Mouse (Mus musculus): Measurements from ENCODE around the gene Gm7233.
"Not testable (repeated sequence)": the region's sequence is repeated elsewhere in the genome, so short reads cannot be mapped to it uniquely, and the experiment has no call there.

Gm7233 gene

GRCm38 (mm10) chr14:43179567-43179966 is at the start of gene Gm7233:
Gene Gm7233 (plus strand): TSS chr14:43179867.
- DNase-seq, result not testable (repeated sequence)

GRCm38 (mm10) chr14:43167189-43167588 is 12.5 kb upstream of the Gm7233 start:
- not testable (repeated sequence) for DNase-seq

GRCm38 (mm10) chr14:43167942-43168341 is 11.7 kb upstream of the Gm7233 start:
- DNase-seq, result not testable (repeated sequence)

- not testable (repeated sequence) for DNase-seq
These were observed 11.0 kb upstream of the Gm7233 start for GRCm38 (mm10) chr14:43168573-43169170.

- not testable (repeated sequence) for DNase-seq
These were observed 55.5 kb downstream of the Gm7233 start, which contains the start of gene Gm8122 for GRCm38 (mm10) chr14:43235204-43235603. Gene Gm8122 (minus strand): TSS chr14:43235304.
